Mouse (Mus musculus) thymus, postnatal 36 days (tissue): Measurements from ENCODE around the gene Lmbrd2.

Experiments
- DNase-seq, 2 experiments: peaks; one replicate each; pipeline ENCODE4 v3.0.0; 2022; ENCODE audit warnings: mixed read lengths in 2 of 2

The Lmbrd2 gene

DNA sequence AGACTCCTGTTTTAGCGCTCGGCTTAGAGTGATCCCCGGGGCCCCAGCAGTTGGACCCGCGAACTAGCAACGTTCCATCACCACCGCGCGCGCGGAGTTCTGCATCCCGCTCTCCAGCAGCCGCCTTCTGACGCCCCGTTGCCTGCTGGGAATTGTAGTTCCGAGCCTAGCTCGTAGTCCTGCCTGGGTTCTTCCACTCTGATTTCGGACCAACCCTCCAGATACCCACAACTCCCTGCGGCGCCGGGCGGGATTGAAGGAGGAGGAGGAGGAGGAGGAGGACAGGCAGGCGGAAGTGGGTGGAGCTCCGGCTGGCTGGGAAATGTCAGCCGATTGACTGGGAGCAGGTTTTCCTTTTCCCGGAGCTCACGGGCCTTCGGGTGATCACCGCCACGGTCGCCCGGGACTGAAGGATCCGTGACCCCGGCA lies at the start of gene Lmbrd2:
Gene Lmbrd2, plus strand, starts transcription at position 299 of the 429 bp plus-strand sequence.
- peak; percentile 95 to 97 for DNase-seq

DNA sequence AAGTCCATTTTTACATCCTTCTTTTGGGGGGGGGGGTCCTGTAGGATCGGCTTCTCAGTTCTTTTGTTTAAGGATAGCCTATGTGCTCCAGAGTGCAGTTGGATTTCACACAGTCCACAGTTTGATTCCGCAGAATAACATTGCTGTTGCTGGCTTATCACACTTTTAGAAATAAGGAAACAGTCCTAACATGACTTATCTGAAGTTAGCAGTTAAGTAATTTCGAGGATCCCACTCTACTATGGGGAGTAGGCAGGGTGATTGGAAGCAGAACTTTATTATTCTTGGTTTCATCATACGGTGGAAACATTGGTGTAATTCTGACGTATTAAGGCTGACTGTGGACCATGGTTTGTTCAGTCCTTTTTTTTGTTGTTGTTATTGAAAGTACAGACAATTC lies 49.7 kb upstream of the Lmbrd2 start:
- no peak for DNase-seq

DNA sequence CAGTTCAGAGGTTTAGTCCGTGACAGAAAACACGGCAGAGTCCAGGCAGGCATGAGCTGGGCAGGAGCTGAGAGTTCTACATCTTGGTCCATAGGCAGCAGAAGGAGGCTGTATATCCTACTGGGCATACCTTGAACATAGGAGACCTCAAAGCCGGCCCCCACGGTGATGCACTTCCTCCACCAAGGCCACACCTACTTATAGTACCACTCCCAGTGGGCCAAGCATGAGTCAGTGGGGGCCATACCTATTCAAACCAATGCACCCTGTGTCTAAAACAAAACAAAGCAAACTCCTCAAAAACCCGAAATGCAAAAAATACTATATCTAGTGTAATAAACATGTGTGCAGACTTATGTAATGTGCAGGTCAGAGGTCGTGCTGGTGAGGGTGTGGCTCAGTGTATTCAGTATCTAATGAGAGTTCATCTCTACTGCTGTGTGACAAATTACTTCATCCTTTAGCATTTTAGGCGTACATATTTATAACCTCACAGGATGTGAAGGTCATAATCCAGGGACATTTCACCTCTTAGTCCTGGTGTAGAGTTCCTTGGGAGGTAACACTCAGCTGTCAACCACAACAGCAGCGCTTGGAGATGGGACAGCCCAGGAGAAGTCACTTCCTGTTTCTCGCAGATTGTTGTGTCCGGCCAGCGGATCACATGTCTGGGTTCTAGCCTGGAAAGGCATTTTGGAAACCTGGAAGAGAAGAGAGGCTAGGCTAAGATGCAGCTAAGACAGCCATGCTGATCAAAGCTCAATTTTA lies 46.6 kb upstream of the Lmbrd2 start:
- DNase-seq: no peak

DNA sequence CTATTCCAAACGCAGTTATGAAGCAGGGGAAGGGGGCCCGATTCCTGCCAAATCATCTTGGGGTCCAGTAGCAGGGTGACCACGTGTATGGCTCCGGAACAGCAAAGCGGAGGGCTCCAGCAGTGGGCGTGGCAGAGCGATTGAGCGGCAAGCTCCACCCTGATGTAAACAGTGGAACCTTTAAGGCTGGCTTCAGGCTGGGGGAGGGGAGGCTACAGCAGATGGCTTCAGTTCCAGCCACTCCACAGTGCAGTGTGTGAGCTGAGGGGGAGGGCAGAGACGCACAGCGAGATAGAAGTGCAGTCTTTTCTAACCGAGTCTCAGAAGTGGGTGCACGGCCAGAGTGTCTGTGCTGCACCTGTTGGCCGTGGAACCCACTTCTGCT lies 46.0 kb upstream of the Lmbrd2 start:
- no peak for DNase-seq

DNA sequence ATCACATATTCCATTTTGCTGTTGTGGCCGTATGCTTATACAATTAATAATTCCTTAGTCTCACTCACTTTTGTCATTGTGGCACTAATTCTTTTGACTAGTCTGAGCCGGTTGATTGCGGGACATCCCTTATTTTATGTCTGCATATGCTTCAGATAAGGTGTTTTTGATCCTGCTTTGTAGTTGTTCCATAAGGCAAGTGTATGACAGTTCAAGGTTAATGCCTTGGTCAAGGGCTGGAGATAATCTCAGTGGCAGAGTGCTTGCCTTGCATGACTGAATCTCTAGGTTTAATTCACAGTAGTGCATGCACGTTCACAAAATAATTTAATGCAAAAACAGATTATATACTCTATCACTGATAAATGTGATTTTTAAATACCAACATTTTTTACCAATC lies 43.5 kb upstream of the Lmbrd2 start:
- DNase-seq: no peak

DNA sequence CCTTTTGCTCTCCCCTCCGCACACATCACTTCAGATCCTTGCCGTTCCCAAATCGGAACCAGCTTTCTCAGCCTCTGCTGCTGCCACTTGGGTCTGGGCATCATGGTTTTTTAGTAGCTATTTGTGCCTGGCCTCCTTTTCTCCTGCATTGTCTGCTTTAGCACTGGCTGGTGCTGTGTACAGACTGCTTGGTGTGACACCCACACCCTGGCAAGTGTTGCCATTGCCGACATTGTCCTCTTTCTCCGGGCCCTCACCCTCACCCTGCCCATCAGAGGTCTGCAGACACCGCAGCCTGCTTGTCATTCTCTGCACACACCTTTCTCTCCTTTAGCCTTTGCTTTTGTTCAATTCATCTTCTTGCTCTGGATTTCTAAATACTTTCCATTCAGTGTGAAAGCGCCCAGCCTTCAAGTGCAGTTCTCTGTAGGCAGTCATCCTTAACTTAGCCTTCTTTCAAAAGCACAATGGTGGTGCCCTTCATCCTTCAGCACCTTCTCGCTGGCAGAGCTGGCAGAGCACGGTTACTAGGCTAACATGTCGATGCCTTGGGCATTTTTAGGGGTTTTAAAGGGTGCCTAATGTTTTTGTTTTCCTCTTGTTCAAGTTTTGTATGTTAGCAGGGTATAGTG lies 39.8 kb upstream of the Lmbrd2 start:
- DNase-seq: no peak

DNA sequence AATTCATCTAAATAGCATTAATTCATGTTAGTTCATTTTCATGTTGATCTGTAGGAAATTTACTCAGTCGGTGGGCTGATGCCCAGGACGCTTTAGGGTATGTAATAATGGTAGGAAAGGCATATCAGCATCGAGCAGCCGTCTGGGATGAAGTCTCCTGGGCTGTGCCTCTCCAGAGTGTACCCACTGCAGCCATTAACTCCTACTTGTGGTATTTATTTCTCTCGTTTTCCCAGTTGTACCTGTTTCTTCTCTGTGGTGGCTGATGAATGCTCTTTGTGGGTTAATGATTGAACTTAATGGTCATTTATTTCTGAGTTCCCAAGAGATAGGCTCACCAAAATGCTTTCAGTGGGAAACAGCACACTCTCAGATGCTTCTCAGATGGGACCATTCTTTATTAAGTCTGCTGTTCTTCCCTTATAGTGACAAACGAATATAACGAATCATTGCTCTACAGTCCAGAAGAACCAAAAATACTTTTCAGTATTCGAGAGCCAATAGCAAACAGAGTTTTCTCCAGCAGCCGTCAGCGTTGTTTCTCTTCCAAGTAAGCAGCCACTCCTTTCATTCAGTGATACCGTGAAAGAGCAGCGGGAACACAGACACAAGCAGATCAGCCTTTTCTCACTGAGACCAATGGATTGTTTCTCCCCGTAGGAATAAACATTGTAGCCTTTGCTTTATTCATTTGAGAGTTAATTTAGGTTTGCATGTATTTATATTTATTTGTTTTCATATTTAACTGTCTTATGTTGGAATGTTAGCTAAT lies 33.9 kb upstream of the Lmbrd2 start:
- DNase-seq: no peak

DNA sequence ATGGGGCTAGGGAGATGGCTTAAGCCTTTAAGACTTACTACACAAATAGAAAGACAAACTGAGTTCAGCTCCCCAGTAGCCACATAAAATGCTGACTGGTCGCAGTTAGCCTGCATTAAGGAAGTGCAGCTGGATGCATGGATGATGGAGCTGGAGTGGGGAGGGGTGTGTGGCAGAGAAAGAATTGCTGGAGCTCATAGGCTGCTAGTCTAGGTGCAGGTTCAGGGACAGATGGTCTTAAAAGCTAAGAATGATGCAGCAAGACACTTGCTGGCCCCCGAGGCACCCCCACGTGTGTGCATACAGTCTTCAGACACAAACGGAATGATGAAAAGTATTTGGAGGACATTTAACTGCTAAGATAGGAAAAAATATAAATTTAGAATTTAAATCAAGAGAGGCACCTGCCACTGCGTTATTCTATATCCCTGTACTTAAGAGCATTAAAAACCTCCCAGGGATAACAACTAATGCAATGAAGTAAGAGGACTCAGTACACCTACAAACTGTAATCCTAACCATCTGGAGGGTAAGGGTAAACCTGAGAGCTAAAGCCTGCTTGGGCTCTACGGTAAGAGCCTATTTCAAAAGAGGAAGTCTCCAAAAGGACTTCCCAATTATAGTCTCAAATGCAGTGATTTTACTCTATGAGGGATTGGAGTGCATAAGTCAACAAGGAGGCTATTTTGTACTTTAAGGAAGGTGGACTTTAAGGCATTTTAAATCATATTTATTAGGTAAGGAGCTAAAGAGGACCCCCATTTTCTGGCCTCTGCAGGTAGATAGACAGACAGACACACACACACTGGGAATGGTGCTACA lies 29.6 kb upstream of the Lmbrd2 start:
- DNase-seq: no peak

DNA sequence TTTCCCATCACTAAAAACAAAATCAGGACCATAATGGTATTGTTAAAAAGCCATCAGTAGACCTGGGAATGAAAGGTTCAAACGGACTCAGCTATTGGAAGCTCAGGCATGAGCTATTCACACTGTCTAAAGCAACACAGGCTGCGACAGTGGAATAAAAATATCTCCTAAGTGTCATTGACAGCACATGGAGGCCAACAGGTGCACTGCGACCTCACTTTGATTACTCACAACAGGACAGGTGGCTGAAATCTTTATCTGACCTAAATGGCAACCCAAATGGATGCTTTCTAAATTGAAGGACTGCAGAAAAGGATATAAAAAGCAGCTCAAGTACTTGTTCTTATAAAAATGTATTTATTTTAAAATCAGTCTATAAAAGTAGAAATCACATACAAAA lies 28.7 kb upstream of the Lmbrd2 start:
- no peak for DNase-seq

DNA sequence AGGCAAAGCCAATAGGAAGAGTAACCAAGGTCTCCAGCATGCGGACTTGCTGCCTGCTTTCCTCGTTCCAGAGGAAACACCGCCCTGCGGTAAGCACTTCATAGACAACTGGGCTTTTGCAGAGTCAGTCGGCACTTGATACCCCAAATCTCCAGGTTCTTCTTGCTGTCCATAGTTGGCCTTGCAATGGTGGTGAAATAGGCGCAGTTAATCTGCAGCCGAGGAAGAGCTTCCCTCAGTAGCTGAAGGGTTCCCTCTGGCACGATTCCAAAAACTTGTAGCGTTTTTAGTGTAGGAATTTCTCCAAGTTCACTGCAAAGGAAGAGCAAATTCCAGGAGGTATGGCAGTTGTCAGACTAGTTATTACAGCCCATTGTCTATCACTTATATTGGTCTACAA lies 26.8 kb upstream of the Lmbrd2 start:
- DNase-seq: no peak

DNA sequence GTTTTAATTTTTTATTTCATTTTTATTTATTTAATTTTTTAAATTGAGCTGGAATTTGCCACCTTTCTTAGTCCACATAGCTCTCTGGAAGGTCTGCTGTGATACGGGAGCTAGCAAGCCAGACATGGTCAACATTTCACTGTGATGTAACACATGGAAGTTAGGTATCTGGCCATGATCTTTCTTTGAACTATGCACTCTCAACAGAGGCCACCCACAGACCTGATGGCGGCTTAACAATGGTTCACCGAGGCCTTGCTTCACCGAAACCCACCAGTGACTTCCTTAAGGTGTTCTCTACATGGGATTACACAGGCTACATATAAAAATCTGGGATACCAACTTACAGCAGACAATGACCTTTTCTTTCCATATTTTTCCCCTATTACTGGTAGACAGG lies 26.2 kb upstream of the Lmbrd2 start:
- no peak for DNase-seq

DNA sequence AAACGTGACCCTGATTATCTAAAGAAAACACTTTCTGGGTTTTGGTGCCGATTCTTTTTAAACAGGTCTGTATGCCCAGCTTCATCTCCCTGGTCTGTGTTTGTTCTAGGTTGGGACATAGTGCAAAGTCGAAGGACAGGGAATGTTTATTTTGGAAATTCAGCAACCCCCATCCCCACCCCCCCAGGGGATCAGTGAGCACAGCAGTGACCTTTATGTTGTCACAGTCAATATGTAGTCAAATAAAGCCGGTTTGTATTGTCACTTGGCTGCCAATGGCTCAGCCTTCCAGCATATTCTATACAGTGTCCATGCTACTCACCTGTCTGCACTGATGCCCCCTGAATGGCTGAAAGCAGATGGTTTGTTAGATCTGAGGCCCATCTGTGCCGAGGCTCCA lies 25.8 kb upstream of the Lmbrd2 start:
- DNase-seq: no peak

DNA sequence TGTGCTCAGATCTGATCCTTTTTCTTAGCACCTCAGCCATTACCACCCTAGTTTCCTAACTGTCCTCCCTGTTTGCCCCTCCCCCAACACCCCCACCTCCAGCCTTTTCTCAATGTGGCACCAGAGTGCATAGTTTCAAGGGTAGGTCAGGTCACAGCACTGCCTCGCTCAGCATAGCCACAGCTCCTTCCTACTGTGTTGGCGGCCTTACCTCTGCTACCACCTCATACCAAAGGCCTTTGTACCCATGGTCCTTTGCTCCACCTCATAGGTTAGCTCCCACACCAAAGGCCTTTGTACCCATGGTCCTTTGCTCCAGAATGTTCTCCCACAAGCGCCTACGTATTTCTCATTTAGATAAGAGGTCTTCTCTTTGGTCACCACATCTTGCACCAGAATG lies 21.5 kb upstream of the Lmbrd2 start:
- DNase-seq: no peak

DNA sequence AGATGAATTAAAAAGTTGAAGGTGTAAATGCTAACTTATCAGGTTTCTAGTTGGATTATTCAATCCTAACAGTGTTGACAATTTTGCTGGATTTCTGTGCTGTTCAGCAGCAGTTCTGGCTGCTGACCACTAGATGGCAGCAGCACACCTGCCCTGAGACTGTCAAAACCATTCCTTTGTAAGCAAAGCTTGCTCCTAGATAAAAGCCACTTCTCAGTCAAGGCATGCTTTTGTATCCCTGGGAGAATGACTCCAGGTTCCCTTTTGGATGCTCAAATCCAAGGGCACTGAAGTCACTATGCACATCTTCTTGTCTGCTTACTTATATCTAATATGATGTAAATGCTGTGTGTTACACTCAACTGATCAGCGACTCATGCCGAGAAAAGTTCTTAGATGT lies 20.3 kb upstream of the Lmbrd2 start:
- DNase-seq: peak in 1 of 2 experiments; percentile 11

DNA sequence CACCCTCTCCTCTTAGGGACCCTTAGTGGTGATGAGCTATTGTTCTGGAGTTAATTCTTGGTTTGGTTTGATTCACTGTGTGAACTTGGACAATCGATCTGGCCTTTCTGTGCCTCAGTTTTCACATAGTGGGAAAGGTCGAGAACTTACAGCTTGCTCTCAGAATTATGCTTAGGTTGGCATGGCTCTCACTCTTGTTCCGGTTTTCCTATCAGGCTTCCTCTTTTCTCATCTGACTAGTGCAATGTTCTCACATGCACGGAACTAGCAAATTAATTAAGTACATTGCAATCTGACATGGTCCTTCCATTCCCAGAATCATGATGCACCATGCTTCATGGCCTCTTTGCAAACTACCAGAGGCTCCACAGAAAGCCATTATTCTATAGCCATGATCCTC lies 17.4 kb upstream of the Lmbrd2 start:
- DNase-seq: no peak

DNA sequence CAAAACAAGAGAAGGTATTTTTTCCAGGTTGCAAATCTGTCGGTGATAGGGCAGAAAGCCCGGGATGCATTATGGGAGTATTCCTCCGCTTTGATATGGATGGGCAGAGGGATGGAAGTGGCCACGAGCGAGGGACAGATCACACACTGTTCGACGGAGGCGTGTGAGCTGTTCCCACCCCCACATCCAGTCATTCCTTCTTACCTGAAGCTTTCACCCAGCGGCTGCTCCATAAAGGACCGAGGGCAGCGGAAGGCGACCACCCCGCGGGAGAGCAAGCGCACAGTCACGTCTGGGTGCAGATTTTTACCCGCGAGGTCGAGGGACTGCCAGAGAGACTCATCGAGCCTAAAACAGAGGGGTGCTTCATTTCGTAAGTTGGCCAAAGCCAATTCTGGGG lies 15.5 kb upstream of the Lmbrd2 start:
- DNase-seq: no peak

DNA sequence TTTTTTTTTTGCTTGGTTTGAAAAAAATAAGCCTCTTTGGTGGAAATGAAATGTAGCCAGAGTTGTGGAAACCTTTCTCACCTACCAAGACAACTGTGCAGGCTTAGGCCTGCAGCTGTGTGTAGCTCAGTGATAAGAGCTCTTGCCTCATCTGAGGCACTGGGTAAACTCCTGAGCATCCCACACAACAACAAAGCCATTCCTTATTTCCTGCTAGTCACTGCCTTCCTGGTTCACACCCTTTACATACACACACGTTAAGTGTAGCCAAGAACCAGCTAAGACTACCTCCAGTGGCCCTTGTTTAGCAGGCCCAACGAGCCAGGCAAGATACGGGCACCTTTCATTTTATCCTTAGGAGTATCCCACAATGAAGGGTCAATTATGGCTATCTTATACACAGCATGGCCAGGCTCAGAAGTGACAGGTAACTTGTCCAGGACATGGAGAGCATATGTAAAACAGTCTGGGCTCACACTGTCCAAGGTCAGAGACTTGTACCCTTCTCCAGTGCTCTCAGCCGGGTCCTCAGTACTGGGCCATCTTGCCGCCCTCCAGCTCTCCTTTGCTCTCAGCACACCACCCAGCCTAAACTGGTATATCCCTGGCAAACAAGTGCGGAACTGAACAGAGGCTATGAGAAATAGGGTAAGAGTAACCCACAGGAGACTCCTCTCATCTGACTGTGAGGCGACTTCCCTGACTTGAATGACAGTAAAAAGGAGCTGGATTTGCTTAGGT lies 13.1 kb upstream of the Lmbrd2 start:
- DNase-seq: no peak

DNA sequence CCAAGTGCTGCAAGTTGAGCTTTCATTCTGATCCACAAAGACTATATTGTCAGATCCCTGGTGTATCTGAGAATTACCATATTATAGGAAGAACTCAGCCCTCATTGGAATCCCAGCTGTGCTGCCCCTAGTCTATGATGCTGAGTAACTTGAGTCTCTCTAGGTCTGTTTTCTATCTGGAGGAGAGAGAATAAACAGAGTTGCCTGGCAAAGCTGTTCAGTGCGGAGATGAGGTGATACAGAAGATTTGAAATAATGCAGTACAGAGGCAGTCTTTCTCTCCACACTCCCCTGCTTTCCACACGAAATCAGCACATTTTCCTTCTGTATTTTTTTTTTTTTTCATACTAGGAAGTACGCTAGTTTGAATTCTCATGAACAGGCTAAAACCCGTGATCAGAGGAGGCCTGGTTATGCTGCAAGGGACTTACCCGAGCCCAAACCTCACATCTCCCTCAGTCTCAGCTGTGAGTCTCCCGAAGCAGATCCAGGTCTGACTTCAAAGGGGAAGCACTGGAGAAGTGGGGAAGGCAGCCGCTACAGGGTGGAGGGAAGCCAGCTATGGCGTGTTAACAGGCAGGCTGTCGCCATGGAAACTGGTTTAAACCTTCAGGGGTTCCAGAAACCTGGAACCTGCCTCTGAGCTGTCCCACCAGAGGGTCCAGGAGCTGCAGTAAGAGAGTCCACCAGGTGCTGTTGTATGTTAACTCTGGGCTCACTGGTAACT lies 9.4 kb upstream of the Lmbrd2 start:
- no peak for DNase-seq

DNA sequence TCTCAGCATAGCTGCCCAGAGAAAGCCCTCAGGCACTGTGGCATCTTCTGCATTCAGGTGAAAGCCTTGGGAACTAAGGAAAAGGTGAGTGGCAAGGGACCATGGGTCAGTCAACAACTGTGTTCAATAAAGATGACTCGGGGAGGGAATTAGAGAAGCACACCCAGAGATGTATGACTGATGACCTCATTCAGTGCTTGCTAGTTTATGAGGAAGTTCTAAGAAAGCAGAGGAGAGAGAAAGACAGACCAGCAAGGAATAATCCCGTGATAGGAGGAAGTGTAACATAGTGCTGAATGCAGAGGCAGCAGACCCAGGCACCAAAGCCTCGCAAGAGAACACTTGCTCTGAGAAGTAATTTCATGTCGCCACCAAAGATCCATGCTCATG lies 8.9 kb upstream of the Lmbrd2 start:
- DNase-seq: no peak

DNA sequence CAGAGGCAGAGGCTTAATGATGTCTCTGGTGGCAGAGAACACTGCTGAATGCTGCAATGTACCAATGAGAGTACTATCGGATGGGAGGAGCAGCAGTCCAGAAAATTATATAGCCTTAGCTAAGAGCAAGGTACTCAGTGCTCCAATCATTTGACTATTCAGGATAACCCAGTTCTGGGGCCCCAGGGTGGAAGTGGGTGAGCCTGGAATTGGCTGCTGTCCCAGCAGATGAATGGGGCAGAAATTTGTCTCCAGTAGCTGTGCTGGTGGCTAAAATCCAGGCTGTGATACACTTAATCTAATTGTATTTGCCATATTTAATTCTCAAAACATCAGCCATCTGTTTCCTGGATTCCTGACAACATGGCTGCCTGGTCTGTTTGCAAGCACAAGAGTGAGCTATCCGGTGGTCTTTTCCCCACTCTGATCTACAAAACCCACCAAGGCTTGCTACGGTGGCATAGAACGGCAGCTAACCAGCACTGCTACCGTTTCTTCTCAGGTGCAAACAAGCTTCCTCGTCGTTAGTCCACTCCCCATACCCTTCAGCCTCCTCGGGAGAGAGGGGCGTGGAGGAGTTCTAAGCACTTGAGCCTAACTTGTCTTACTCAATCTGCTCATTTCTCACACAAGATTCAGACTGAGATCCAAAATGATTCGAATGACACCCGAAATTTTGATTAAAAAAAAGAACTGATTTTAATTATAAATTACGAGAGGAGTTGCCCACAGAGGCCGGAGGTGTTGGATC lies 7.5 kb upstream of the Lmbrd2 start:
- DNase-seq: no peak
